15 mouse cellular contexts compared by ENCODE assay signal in genomic region chr11:34791872-34792271, GRCm38 (mm10). TPM values are rescaled to one million over a fixed set of nuclear protein-coding genes. Genes with fewer than 3 reads are reported as not detected.
DNase-seq lines count a peak whose midpoint lies in the region; ATAC-seq and TF ChIP-seq lines count a peak whose summit lies in the region.
"Had no signal": no experiment of that assay in that cellular context is flagged by ENCODE, and none has a peak within 500 bp of the region (broad histone marks: within the 10 kb centered on the region; RNA-seq: fewer than 3 reads in every experiment).

No protein-coding gene starts in this region.

- H3K27ac ChIP-seq in liver, postnatal 0 days (ENCODE audit: low read depth), result no peak overlapping the region
- H3K27ac ChIP-seq in stomach, postnatal 0 days (replicated peaks), result no peak overlapping the region
- H3K27ac ChIP-seq: hindbrain, embryonic 15.5 days; midbrain, embryonic 12.5 days; neural tube, embryonic 13.5 days had no signal

- TF ChIP-seq CTCF in liver, postnatal 0 days (IDR thresholded peaks at IDR 0.05; ENCODE audit: low read depth), result no peak
- no peak for TF ChIP-seq CTCF in stomach, postnatal 0 days (IDR thresholded peaks at IDR 0.05; ENCODE audit: low read depth)

- 48% methylated on average over 8 of the region's 8 CpGs for WGBS in liver, postnatal 0 days (ENCODE audit: insufficient replicate concordance)
- WGBS in stomach, postnatal 0 days, result 53% methylated on average over 8 of the region's 8 CpGs

- no peak overlapping the region for H3K9ac ChIP-seq in liver, postnatal 0 days (replicated peaks)
- H3K9ac ChIP-seq in stomach, postnatal 0 days (ENCODE audit: low read length), result no peak overlapping the region
- H3K9ac ChIP-seq: hindbrain, embryonic 15.5 days; midbrain, embryonic 12.5 days; neural tube, embryonic 13.5 days had no signal

- no peaks in the 10 kb centered on the region for H3K4me1 ChIP-seq in liver, postnatal 0 days (ENCODE audit: insufficient read depth)
- H3K4me1 ChIP-seq in stomach, postnatal 0 days (replicated peaks; ENCODE audit: control insufficient read depth, insufficient read depth), result no peaks in the 10 kb centered on the region
- H3K4me1 ChIP-seq: hindbrain, embryonic 15.5 days; midbrain, embryonic 12.5 days; neural tube, embryonic 13.5 days had no signal

- no peak for ATAC-seq in liver, postnatal 0 days
- no peak for ATAC-seq in stomach, postnatal 0 days (ENCODE audit: low FRiP score, low TSS enrichment)

- no peaks in the 10 kb centered on the region for H3K27me3 ChIP-seq in liver, postnatal 0 days (ENCODE audit: insufficient read depth, low read length)
- H3K27me3 ChIP-seq in stomach, postnatal 0 days (ENCODE audit: control insufficient read depth, insufficient read depth, low read length), result no peaks in the 10 kb centered on the region
- H3K27me3 ChIP-seq: hindbrain, embryonic 15.5 days; midbrain, embryonic 12.5 days; neural tube, embryonic 13.5 days had no signal

- no peak overlapping the region for H3K4me2 ChIP-seq in liver, postnatal 0 days (ENCODE audit: low read depth, low read length)
- no peak overlapping the region for H3K4me2 ChIP-seq in stomach, postnatal 0 days (replicated peaks; ENCODE audit: low read depth)
- H3K4me2 ChIP-seq: hindbrain, embryonic 15.5 days; midbrain, embryonic 12.5 days; neural tube, embryonic 13.5 days had no signal

- DNase-seq in thymus, postnatal 14 days, result peak; percentile 46
- no peak for DNase-seq in thymus, postnatal 0 days (ENCODE audit: low spot score)
- peak; percentile 20 for DNase-seq in c-Kit-negative CD71-positive TER-119-positive erythroid progenitor cells, embryonic 14.5 days (ENCODE audit: low read depth, low spot score)
- DNase-seq in liver, postnatal 0 days, result peak; percentile 46
- no peak for DNase-seq in adrenal gland, postnatal 4 days (ENCODE audit: low spot score in 2 of 2)
- DNase-seq in kidney, postnatal 10 days, result no peak
- no peak for DNase-seq in stomach, postnatal 0 days (ENCODE audit: low spot score)
- DNase-seq: adrenal gland, adult 8-10 months; cerebellum, adult 11-12 months; kidney, adult 9 months; layer of hippocampus, adult 9-11 months; lung, adult 18-20 months had no signal

- no peak for TF ChIP-seq EP300 in liver, postnatal 0 days (IDR thresholded peaks at IDR 0.05; ENCODE audit: low read depth)
- TF ChIP-seq EP300 in stomach, postnatal 0 days (optimal IDR thresholded peaks at IDR 0.05), result no peak

- no peaks in the 10 kb centered on the region for H3K9me3 ChIP-seq in liver, postnatal 0 days (ENCODE audit: low read length)
- no peaks in the 10 kb centered on the region for H3K9me3 ChIP-seq in stomach, postnatal 0 days (ENCODE audit: control insufficient read depth, low read length)
- H3K9me3 ChIP-seq: hindbrain, embryonic 15.5 days; midbrain, embryonic 12.5 days; neural tube, embryonic 13.5 days had no signal

- H3K36me3 ChIP-seq in liver, postnatal 0 days (replicated peaks; ENCODE audit: insufficient read depth, low read length), result no peaks in the 10 kb centered on the region
- H3K36me3 ChIP-seq in stomach, postnatal 0 days (ENCODE audit: control insufficient read depth, insufficient read depth, low read length), result no peaks in the 10 kb centered on the region
- H3K36me3 ChIP-seq: hindbrain, embryonic 15.5 days; midbrain, embryonic 12.5 days; neural tube, embryonic 13.5 days had no signal

- H3K4me3 ChIP-seq in liver, postnatal 0 days (ENCODE audit: low read depth, low read length), result no peak overlapping the region
- no peak overlapping the region for H3K4me3 ChIP-seq in stomach, postnatal 0 days (ENCODE audit: low read depth, low read length)
- H3K4me3 ChIP-seq: hindbrain, embryonic 15.5 days; midbrain, embryonic 12.5 days; neural tube, embryonic 13.5 days had no signal

RNA-seq across cellular contexts. Expression of gene Dock2, which starts 8.2 kb away (rescaled TPM):
- polyA plus RNA-seq in thymus, postnatal 0 days (2015; fragmentation: Nextera tagmentation; extraction: Ambion mirVana), result 47.7 and 56.7 TPM in 2 replicates
- polyA plus RNA-seq in liver, postnatal 0 days (2015; fragmentation: Nextera tagmentation; extraction: Ambion mirVana), result 2.9 and 3.9 TPM in 2 replicates
- total RNA-seq in adrenal gland, postnatal 4 days (2021), result 1 to 10 TPM; 3.4 to 4.4 TPM
- polyA plus RNA-seq in stomach, postnatal 0 days (2015; fragmentation: Nextera tagmentation; extraction: Ambion mirVana), result 0.62 and 1.0 TPM in 2 replicates

RNA-seq across cellular contexts. Expression of gene Spdl1, which starts 41.6 kb away (rescaled TPM):
- 21.1 and 23.3 TPM in 2 replicates for polyA plus RNA-seq in thymus, postnatal 0 days (2015; fragmentation: Nextera tagmentation; extraction: Ambion mirVana)
- polyA plus RNA-seq in liver, postnatal 0 days (2015; fragmentation: Nextera tagmentation; extraction: Ambion mirVana), result 4.4 and 4.6 TPM in 2 replicates
- 1 to 10 TPM; 8.3 to 9.3 TPM for total RNA-seq in adrenal gland, postnatal 4 days (2021)
- polyA plus RNA-seq in stomach, postnatal 0 days (2015; fragmentation: Nextera tagmentation; extraction: Ambion mirVana), result 3.8 and 5.0 TPM in 2 replicates

Comparison
In these comparisons a context has a peak if more than half of its experiments do, and no peak if none do; other contexts are left out.
1. DNase-seq: peak in thymus, postnatal 14 days (single experiment), c-Kit-negative CD71-positive TER-119-positive erythroid progenitor cells, embryonic 14.5 days (single experiment) and liver, postnatal 0 days (single experiment); none in thymus, postnatal 0 days (single experiment), adrenal gland, postnatal 4 days (0 of 2), kidney, postnatal 10 days (single experiment) and stomach, postnatal 0 days (single experiment).